Mouse (Mus musculus) left cerebral cortex, postnatal 36 days (tissue): Measurements from ENCODE around the gene Ces1b. TPM values are rescaled to one million over a fixed set of nuclear protein-coding genes. Genes with fewer than 3 reads are reported as not detected.

Experiments
- DNase-seq, 2 experiments: peaks; one replicate each; pipeline ENCODE4 v3.0.0; 2021 to 2022; ENCODE audit warnings: low spot score in 2 of 2, mixed read lengths in 1 of 2
- intact Hi-C: fragments of 180-260 bp; cut with DNase I; formaldehyde crosslinking; loops from one replicate; pipeline ENCODE4 v1.15.1; 2025
- total RNA-seq, 2 experiments: library from RNA; stranded (reverse); gene quantifications; 2 replicates each; pipeline ENCODE4 v1.2.3; 2021

Gene Ces1b
- not detected for total RNA-seq

DNA sequence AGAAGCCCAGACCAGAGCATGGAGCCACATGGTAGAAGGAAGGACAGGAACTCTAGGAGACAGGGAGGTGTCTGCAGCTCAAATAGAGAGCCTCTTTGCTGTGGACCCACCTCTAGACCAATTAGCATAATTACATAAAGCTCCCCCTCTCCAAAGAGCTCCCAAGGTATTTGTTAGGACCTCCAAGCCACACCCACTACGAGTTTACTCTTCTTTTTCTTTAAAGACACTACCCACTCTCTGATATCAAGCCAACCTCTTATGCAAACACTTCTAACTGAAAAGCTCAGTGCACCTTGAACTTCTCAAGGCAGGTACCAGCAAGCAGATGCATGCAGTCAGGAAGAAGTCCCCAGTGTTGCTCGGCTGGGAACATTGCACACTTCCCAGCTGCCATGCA lies at the start of gene Ces1b:
Gene Ces1b, minus strand, starts transcription at position 131 of the 400 bp plus-strand sequence.
- intact Hi-C loops = no loop called here
- no peak for DNase-seq

DNA sequence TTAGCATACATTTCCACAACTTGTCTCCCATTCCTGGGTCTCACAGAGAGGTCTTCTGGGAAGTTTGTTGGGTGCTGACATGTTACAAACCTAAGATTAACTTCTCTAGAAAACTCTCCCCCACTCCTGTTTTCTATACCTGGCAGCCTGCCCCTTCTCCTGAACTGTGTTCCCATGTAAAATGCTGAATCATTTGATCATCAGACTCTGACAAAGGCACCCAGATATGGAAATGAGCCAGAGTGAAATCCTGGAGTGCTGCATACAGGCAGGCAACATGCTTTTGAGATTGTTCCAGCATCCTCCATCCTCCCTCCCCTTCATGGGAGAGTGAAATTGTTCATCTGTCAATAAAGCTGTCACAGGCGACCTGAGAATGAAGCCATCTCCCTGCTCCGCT lies 46.7 kb upstream of the Ces1b start:
- intact Hi-C loops = no loop called here
- no peak for DNase-seq

DNA sequence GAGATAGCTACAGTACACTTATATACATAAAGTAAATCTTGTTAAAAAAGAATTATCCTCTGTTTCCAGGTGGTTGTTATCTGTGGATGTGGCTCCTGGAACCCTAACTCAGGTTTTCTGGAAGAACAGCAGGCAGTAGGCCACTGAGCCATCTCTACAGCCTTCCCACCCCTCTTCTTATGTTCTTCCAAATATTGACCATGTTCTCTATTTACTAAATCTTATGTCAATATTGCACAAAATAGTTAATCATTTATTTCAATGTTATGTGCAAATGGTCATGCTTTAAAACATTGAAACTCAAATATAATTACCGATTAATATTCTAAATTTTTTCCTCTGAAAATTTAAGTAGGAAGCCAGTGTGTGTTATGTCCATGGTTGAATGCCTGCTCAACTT lies 42.2 kb upstream of the Ces1b start:
- intact Hi-C loops = no loop called here
- no peak for DNase-seq

DNA sequence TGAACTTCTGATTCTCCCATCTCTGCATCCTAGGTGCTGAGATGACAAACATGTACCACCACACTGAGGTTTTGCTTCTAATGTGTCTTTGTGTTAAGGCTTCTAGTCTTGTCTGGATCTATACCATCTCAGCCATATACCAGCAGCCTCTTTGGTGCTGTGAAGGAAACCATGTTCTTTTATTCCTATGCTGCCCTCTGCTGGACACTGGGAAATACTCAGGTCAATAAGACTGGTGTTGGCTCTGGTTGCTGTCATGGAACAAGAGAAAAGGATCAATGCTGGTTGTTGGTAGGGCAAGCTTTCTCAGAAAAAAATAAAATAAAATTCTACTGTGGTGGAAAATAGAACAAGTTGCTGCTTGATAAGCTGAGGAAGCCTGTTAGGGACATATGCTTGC lies 15.6 kb upstream of the Ces1b start:
- intact Hi-C loops = loop anchor here (2.0 kb wide), 1 partner anchor 85 kb away; no protein-coding TSS in a partner anchor
- peak in 1 of 2 experiments; percentile 23 for DNase-seq

DNA sequence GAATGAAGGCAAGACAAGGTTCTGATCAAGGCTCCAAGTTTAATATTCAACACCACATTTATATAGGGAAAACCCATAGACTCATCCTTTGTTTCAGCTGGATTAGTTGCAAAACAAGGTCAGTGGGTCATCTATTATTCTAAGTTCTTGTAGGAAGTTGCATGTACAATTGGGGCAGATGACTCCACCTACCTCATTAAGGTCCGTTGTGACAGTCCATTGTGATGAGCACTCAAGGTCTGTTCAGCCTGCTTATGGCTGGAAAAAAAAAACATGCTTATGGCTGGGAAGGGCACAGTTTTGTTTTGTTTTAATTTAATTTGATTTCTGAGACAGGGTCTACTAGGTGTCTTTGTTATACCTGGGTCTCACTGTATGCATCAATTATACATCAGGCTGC lies 11.5 kb upstream of the Ces1b start:
- intact Hi-C loops = loop anchor here (5.0 kb wide), 1 partner anchor 34 kb away; no protein-coding TSS in a partner anchor
- no peak for DNase-seq

DNA sequence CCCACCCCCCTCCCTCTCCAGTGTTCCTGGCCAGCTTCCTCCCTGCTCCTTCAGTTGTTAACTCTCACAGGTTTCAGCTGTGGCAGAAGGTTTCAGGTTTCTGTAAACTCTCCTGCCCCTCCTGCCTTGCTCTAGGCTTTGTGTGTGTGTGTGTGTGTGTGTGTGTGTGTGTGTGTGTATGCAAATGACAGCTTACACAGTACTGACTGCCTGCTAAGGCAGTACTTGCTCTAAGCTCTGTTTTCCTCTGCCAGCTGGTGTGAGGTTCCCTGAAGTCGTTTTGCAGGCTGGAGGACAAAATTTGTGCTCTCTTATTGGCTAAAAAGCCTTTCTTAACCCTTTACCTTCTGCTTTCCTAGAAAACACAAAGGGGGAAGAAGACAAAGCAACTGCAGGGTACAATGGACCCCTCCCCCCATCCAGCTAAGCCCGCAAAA lies 8.9 kb upstream of the Ces1b start:
- DNase-seq = no peak
- intact Hi-C loops = no loop called here

DNA sequence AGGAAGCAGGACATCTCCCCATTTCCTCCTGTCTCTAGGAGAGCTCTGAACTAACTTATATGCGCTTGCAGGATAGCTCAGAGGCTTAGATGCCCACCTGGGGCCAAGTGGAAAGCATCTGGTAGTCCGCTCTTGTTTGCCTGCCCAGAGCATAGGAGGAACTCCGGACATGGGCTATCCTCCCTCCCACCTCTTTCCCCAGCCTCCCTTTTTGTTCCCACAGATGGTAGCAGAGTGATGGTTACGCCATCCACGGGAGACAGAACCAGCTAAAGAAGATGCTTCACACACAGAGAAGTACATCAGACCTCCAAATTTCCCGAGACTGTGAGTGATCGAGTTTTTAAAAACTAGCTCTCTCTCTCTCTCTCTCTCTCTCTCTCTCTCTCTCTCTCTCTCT lies 8.4 kb upstream of the Ces1b start:
- no peak for DNase-seq
- intact Hi-C loops = no loop called here

DNA sequence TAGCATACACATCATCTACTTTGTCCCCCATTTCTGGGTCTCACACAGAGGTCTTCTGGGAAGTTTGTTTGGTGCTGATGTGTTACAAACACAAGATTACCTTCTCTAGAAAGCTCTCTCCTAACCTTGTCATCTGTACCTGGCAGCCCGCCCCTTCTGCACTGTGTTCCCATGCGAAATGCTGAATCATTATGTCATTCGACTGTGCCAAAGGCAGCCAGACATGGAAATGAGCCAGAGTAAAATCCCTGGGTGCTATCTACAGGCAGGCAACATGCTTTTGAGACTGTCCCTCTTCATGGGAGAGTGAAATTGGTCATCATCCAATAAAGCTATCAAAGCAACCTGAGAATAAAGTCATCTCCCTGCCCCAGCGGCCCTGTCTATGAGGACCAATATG lies 4.6 kb downstream of the Ces1b start:
- intact Hi-C loops = no loop called here
- DNase-seq = no peak

DNA sequence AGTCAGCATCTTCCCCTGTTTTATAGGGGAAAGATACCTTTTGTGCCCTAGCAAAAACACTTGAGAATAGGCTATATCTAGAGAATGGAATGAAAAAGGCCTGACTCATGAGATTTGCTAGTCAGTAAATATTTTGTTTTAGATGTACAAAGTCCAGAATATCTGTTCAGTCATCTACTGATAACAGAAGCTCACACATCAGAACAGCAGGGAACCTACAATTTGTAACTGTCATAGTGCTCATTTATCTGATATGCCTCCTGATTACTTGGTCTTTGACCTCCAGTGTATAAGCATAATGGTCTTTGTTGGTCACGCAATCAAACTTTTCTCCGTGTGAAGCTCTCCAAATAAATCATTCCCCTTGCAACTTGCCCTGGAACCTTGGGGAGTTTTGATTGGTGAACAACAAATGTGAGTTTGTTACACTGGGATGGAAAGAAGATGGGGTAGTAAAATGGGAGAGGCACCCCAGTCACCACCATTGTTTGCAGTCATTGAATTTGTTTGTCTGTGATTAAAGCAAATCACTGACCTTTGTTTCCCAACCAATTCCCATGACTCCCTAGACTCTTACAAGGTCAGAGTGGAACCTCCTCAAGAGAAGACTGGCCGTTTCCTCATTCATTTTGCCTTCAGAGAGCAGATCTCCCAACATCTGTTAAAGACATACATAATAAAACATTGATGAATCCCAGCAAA lies 16.2 kb downstream of the Ces1b start:
- DNase-seq = no peak
- intact Hi-C loops = loop anchor here (10.0 kb wide), 1 partner anchor 431 kb away; no protein-coding TSS in a partner anchor

DNA sequence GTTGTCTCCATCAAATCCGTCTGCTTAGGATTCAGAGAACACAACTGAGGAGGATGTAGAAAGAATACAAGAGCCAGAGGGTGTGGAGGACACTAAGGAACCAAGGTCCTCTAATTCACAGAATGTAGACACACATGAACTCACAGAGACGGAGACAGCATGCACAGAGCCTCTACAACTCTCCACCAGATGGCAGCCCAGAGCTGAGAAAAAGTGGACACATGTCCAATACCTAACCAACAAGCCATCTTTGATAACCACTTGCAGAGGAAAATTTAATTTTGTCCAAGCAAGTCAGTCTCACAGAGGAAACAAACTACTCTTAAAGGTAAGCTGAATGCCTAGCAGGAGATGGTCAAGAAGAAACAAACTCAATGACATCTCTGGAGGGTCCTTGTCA lies 20.6 kb downstream of the Ces1b start:
- peak; percentile 20 to 45 for DNase-seq
- intact Hi-C loops = loop anchor here (2.0 to 10.0 kb wide), 3 partner anchors 33 to 376 kb away; no protein-coding TSS in a partner anchor

DNA sequence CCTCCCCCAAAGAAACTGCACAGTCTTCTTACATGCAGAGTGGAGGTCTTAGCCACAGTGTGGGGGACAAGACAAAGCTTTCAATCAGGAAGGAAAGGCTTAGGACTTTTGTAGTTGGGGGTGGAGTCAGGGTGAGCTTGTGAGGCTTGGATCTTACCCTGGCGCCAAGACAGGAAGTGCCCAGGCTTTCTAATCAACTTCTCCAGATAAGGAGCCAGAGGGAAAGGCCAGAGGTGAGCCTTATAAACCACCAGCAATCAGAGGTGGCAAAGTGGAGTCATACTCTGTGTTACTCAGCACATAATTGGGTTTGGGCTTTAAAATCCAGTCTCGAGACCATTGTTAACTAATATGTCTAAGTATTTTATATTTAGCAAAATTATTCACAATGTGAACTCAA lies 24.6 kb downstream of the Ces1b start:
- no peak for DNase-seq
- intact Hi-C loops = loop anchor here (5.0 to 10.0 kb wide), 2 partner anchors 37 to 380 kb away; no protein-coding TSS in a partner anchor

DNA sequence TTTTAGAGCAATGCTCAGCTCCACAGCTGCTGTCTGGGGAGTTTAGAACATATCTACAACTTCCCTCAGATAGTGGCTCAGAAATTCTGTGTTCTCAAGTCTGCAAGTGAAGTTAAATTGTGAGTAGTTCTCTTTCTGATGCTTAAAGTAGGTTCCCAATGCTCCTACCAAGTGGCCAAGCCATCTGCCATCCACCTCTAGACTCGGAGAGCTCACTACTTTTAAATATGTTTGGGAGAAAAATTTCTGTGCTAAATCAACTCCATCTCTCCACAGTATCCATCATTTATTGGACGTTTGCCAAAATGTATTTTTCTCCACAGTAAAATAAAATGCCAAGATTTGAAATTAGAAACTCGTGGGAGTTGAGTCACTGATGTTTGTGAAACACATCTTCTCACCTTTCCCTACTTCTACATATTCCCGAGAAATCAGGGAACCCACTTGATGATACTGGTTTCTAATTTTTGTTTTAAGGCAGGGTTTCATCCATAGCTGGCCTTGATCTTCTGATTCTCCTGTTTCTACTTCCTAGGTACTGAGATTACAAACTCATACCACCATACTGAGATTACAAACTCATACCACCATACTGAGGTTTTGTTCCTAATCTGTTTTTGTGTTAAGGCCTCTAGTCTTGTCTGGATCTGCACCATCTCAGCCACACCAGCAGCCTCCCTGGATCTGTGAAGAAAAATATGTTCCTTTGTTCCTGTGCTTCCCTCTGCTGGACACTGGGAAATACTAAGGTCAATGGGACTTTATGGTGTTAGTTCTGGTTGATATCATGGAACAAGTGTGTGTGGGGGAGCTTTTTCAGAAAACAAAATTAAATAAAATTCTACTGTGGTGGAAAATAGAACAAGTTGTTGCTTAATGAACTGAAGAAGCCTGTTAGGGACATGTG lies 31.1 kb downstream of the Ces1b start:
- intact Hi-C loops = no loop called here
- DNase-seq = peak; percentile 12 to 26

DNA sequence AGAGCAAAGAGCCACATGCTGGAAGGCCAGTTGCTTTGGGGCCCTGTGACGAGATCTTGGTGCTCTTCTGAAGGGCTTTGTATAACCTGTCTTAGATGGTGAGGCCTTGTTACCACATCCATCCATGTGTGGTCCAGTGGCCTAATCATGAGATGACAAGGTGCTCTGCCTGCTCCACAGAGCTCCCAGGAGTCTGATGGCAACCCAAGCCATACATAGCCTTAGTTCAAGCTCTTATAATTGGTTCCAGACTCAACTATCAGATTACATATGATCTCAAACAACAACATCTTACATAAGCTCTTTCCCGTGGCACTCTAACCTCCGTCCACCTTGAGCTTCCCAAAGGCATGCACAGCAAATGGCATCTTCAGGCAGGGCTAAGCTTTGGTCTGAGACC lies 31.7 kb downstream of the Ces1b start, which contains the start of gene Ces1a:
Gene Ces1a, minus strand, starts transcription at position 101 of the 400 bp plus-strand sequence.
- no peak for DNase-seq
- intact Hi-C loops = no loop called here

DNA sequence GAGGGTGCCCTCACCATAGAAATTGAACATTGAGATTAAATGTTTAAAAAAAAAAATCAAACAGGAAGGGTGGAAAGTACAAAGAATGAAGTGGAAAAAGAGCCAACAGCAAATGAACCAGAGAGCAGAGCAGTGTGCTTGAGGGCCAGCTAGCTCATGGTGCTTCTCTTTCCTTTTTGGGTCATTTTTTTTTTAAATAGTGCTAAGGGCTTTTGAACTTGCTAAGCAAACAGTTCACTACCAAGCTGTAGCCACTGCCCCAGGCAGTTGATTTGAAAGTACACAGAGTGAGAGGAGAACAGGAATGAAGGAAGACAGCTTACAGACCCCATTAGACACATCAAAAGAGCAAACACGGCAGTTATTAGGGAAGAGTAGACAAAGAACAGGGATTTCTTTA lies 36.7 kb downstream of the Ces1b start:
- intact Hi-C loops = no loop called here
- no peak for DNase-seq

DNA sequence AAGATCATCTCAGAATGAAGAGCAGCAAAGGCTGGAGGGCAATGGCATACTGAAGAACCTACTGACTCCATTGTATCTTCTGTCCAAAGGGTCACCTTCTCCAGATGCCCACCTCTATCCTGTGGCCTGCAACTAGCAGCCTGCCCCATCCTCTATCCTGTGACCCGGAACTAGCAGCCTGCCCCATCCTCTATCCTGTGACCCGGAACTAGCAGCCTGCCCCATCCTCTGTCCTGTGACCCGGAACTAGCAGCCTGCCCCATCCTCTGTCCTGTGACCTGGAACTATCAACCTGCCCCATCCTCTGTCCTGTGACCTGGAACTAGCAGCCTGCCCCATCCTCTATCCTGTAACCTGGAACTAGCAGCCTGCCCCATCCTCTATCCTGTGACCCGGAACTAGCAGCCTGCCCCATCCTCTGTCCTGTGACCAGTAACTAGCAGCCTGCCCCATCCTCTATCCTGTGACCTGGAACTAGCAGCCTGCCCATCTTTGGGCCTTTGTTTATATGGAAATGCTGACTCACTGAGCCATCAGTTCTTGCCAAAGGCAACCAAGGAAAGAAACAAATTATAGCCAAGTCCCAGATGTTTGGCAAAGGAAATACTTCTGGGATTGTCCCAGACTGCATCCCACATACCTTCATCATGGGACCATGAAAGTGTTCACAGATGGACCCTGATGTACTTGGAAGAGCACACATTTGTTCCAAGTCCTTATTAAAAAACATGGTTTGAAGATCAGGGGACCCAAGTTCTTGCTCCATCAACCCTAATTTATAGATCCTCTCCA lies 38.8 kb downstream of the Ces1b start:
- no peak for DNase-seq
- intact Hi-C loops = no loop called here

DNA sequence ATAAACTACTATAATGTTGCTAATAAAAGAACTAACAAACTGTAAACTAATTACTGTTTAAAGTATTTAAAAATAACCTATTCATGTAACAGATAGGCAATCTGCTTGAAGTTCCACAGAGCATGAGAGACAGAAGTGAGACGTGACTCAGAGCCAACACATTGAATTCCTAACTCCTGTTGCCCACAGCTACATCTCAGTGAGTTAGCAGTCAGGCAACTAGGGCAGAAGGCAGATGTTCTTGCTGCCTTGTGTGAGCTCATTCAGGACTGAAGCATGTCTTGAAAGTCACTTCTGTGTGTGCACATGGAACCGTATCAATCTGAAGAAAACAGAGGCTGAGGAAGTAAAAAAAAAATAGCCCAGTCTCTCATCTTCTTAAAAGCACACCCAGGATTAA lies 39.6 kb downstream of the Ces1b start:
- intact Hi-C loops = no loop called here
- no peak for DNase-seq

DNA sequence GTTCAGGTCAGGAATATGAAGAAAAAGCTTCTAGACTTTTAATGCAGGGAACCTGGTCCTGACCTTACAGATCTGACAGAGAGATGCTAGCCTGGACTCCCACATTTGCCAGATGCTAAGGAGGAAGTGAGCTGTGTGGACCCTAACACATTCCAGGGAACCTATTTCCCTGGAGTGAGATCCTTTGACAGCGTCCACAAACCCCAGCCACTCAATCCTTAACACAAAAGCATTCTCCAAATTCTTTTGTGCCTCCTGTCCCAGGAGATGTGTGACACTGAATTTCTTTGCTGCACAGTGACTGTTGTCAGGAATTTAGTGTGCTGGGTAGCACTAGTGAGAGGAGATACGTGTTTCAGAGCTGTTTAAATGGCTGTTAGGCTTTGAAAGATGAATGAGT lies 41.0 kb downstream of the Ces1b start:
- DNase-seq = no peak
- intact Hi-C loops = no loop called here

DNA sequence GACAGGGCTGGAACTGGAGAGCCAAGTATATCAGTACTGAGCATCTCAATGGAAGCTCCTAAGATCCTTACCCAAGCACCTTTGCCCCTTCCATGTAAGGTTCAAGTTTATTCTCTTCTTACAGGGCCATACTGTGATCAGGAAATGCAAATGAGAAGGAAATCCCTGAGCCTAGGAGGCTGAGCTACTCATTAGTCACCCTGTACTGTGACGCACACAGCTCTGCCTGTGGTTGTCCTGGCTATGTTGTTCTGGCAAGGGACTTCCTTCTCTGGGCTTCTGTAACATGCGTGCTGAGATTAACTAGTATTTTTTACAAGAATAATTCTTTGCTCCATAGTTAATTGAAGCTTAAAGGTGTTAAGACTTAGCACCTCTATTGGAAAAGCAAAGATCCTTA lies 49.2 kb downstream of the Ces1b start:
- intact Hi-C loops = no loop called here
- DNase-seq = no peak

DNA sequence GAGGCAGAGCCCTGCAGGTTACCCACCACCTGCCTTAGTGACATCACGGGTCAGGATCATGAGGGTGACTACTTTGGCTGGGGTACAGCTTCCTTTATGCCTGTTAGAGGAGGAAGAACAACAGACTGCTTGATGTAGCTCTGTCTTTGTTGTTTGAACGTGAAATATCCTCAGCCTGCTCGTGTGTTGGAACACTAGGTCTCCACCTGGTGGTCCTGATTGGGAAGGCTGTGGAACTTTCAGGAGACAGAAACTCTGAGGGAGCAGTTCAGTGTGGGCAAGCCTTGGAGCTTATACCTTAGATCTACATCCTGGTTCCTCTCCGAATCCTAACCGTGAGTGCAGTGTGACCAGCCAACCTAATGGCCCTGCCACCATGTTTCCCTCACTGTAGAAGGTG lies 58.1 kb downstream of the Ces1b start:
- intact Hi-C loops = no loop called here
- DNase-seq = no peak

DNA sequence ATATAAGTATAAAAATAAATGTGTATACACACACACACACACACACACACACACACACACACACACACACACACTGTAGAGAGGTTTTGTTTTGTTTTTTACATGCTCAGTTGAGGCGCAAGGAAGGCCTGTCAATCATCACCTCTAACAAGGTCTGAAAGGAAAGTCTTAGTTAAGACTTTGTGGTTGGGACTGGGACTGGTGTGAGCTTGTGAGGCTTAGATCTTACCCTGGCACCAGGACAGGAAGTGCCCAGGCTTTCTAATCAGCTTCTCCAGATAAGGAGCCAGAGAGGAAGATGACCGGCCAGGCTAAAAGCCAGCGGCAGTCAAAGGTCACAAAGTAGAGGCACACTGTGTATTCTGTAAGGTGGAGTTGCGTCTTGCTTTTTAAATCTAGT lies 65.5 kb downstream of the Ces1b start:
- intact Hi-C loops = loop anchor here (5.0 to 10.0 kb wide), 3 partner anchors 131 to 481 kb away; no protein-coding TSS in a partner anchor
- DNase-seq = no peak
